Mouse (Mus musculus) gastrocnemius, postnatal 36 days (tissue): ENCODE measurements around the gene Supt4a. TPM values are rescaled to one million over a fixed set of nuclear protein-coding genes. Genes with fewer than 3 reads are reported as not detected.

Experiments
- DNase-seq, 2 experiments: peaks; one replicate each; pipeline ENCODE4 v3.0.0; 2022
- intact Hi-C: fragments of 180-260 bp; cut with DNase I; formaldehyde crosslinking; loops from one replicate; pipeline ENCODE4 v1.15.1; 2025
- total RNA-seq, 2 experiments: library from RNA; stranded (reverse); gene quantifications; 2 replicates each; pipeline ENCODE4 v1.2.3; 2021

Gene Supt4a
- total RNA-seq, 2 experiments from 2014 or later, result 26.8 to 37.6 TPM

DNA sequence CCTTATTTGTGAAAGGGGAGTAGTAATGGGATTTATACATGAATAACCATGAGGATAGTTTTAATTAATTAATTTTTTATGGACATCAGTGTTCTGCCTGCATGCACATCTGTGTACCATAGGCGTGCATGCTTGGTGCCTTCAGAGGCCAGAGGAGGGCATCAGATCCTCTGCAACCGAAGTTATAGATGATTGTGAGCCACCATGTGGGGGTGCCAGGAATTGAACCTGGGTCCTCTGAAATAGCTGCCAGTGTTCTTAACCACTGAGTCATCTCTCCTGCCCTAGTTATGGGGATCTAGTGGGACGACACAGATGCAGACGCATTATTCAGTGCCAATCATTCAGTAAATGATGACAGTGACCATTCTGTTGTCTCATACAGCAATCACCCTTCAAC, 14.5 kb upstream of the Supt4a start:
- DNase-seq, result no peak
- intact Hi-C loops, result no loop called here

DNA sequence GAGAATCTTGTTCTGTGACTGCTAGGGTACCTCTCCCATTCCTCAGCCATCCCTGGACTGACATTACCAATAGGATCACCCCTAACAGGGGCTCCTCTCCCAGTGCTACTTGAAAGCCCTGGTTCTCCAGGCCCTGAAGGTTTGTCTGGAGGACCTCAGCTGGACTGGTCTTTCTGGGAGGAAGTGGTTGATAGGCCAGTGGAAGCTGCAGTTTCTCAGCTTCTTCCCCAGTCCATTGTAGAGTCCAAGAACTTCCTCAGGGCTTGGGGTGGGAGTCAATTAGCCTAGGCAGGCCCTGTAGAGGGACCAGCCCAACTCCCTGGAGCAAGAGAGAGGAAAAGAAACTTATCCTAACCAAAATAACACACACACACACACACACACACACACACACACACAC, 11.8 kb upstream of the Supt4a start:
- DNase-seq, result no peak
- intact Hi-C loops, result no loop called here

DNA sequence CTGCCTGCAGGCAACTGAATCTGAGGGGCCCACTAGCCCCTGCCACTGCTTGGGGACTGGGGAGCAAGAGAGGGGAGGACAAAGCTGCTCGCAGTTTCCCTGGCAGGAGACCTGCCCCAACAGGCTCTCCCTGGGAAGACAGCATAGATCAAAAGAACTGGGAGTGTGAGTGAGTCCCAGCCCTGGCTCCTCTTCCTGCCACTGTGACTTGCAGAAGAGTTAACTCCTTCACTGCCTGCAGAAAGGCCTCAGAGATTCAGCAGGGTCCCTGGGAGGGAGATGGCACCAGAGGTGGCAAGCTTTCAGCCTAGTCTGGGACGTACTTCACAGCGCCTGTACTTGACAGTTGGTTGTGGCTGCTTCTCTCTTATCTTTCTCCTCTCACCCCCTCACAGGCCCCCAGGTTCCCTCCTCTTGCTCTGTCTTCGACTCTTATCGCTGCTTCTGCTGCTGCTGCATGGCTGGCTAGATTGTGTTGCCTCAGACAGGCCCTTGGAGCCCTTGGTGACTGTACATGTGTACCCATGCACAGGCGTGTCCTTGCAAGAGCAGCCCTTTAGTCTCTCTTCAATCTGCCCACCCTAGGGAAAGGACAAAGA, 11.3 kb upstream of the Supt4a start:
- DNase-seq, result no peak
- intact Hi-C loops, result no loop called here

DNA sequence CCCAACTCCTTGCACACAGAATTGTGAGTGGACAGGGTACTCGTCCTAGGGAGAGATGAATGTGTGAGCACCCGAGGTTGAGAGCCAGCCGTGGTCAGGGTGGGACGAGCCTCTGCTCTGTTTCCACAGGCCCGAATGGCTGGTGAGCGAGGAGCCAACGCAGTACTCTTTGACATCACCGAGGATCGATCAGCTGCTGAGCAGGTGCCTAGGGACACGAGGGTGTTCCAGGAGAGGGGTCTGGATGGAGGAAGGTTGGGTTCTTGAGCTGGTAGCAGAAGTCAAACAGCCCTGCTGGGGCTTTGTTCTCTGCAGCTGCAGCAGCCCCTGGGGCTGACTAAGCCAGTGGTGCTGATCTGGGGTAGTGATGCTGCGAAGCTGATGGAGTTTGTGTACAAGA, 10.3 kb upstream of the Supt4a start:
- intact Hi-C loops, result no loop called here
- no peak for DNase-seq

DNA sequence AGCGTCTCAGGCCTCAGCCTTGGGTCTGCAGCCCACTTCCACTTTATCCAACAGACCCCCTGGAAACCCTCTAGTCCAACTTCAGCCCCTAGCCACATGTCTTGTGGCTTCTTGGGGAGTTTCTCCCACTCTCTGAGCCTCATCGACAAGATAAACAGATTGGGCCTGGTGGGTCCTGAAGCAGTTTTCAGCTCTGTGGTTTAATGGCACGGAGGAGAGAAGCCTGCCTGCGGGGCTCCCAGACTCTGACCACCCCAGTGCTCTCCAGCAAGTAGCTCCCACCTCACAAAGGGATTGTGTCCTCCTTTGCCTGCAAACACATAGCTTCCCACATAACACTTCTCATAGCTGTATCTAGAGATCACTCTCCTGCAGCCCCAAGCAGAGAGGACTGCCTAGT, 9.9 kb upstream of the Supt4a start:
- DNase-seq, result no peak
- intact Hi-C loops, result no loop called here

DNA sequence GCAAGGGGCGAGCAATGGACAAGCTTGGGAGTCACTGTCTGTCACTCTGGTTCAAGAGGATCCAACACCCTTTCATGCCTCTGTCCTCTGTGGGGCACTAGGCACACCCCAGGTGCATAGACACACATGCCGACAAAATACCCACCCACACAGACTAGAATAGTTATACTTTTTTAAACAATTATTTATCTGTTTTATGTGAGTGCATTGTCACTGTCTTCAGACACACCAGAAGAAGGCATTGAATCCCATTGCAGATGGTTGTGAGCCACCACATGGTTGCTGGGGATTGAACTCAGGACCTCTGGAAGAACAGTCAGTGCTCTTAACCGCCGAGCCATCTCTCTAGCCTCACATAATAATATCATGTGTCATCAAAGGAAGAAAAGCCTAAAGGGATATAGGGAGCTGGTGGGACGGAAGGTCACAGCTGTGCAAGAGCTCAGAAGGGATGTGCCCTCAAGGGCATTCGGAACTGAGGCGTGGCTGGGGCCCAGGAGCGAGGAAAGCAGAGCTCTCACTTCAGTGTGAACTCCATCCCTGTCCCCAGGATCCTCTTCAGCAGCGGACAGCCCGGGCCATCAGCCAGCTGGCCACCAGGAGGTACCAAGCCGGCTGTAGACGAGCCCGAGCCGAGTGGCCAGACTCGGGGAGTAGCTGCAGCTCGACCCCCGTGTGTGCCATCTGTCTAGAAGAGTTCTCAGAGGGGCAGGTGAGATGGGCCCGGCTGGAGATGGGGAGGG, 8.3 kb upstream of the Supt4a start:
- intact Hi-C loops, result no loop called here
- no peak for DNase-seq

DNA sequence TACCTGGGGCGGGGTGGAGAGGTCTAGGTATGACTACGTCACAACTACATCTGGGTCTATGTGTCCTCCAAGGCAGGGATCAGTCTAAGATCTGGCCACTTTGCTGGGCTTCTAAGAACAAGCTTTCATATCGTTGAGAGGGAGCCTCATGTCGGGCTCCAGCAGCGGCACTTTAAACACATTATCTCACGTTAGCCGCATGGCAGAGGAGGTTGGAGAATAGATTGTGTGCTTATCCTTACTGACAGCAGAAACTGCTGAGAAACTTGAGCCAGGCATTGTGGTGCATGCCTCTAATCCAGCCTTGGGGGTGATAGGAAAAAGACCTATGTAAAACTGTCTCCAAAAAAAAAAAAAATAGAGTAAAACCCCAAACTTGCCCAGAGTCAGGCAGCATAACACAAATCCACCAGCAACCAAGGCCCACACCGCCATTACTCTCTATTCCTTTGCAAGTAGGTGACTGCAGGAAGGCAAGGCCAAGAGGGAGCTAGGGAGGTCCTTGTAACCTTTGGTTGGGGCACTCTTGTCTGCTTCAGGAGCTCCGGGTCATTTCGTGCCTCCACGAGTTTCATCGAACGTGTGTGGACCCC, 7.7 kb upstream of the Supt4a start:
- intact Hi-C loops, result no loop called here
- DNase-seq, result no peak

DNA sequence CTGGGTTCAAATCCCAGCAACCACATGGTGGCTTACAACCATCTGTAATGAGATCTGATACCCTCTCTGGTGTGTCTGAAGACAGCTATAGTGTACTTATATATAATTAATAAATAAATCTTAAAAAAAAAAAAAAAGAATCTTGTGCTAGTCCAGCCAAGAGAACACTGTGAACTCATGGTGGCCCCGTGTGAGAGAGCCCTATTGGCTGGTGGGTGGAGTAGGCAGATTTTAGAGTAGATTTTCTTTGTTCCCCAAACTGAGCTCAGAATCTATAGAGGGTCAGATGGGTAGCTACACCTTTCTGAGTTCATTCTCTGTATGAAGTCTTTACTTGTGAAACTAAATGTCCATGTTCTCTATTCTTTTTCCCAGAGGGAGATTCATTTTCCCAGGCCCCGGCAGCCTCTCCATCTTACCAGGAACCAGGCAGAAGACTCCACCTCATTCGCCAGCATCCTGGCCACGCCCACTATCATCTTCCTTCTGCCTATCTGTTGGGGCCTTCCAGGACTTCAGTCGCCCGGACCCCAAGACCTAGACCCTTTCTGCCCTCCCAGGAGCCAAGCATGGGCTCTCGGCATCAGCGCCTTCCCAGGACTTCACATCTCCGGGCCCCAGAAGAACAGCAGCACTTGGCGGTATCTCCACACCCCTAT, 6.6 kb upstream of the Supt4a start:
- intact Hi-C loops, result no loop called here
- no peak for DNase-seq

DNA sequence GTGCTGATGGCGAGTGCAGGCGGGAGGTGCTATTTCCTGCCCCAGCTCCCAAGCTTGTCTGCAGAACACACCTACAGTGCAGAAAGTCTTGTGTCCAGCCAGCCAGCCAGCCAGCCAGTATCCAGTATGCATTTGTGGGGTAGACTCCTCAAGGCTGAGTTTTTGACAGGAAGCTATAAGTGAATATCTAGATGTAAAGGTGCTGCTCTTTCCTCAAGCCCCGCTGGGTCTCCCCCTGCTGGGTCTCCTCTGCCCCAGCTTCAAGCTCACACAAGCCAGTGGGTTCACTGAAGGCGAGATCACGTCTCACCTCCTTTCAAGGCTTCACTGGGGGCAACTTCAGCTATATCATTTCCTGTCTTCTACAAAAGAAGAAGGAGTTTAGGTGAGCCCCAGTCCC, 3.0 kb upstream of the Supt4a start:
- DNase-seq, result no peak
- intact Hi-C loops, result no loop called here

DNA sequence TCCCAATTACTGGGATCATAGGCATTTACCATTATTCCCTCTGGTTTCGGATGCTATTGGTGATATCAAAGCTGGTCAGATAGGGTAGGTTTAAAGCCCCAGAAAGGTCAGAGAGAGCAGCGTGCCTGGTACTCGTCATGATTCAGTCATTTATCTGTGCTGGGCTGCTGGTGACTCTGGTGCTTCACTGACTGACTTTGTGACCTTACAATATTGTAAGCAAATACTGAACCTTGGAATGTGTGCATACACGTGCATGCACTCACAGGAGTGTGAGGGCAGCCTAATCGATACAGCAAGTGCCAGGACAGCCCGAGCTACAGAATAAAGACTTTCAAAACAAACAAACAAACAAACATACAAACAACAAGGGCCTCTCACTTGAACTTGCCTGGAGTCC, 1.7 kb upstream of the Supt4a start:
- intact Hi-C loops, result loop anchor here (5.0 kb wide), 1 partner anchor 143 kb away; the partner anchor contains the start of gene Mtmr4
- DNase-seq, result no peak

DNA sequence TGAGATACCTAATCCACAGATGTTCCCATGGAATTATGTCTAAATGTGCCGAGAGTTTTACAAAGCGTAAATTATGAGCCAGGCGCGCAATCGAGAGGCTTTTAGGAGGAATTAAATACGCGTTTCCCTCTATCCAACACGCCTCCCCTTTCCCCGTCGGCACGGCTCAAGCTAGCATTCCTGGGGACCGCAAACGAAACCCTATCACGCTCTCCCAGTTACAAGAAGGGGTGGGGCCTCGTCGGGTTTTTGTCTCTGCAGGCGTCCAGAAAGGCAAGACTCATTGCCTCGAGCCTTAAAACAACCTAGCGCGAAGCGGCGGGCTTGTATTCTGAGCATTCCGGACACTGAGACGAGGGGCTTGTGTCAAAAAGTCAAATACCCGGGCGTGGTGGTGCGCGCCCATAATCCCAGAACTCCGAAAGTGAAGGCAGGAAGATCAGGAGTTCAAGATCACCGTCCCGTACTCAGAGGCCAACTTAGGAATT, 661 bp upstream of the Supt4a start:
- intact Hi-C loops, result loop anchor here (5.0 kb wide), 1 partner anchor 144 kb away; the partner anchor contains the start of gene Mtmr4
- DNase-seq, result peak in 1 of 2 experiments; percentile 49

DNA sequence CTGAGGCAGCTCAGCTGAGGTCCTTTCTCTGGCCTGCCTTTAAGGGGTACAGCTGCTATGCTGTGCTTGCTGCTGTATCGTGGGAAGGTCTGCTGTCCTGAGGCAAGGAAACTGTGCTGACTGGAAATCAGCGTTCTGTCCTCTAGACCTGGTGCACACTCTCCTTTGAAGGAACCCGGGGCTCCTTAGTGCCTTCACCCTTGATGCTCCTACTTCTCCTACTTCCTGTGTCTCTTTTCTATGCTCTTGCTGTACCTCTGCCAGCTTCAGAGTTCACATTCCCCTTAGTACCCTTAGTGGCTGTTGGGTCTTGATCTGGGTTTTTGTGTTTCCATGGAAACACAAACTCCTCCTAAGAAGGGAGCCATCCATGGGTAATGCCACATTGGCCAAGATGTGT, 6.3 kb downstream of the Supt4a start:
- intact Hi-C loops, result no loop called here
- no peak for DNase-seq

DNA sequence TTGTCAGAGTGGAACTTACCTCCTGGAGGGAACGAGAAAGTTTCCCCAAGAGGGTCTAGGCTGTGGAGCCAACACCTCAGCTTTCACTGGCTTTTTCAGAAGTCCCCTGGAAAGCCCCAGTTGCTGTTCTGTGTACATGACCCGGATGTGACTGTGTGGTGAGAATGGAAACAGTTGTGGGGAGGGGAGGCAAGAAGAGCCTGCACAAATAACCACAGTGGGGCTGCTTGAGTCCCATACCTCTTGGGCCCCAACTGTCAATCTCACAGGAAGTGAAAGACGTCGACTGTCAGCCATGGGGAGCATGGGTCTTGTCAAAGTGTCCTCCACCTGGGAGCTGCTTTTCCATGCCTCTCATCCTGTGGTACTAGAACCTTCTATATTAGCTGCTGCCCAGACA, 7.6 kb downstream of the Supt4a start:
- intact Hi-C loops, result no loop called here
- no peak for DNase-seq

DNA sequence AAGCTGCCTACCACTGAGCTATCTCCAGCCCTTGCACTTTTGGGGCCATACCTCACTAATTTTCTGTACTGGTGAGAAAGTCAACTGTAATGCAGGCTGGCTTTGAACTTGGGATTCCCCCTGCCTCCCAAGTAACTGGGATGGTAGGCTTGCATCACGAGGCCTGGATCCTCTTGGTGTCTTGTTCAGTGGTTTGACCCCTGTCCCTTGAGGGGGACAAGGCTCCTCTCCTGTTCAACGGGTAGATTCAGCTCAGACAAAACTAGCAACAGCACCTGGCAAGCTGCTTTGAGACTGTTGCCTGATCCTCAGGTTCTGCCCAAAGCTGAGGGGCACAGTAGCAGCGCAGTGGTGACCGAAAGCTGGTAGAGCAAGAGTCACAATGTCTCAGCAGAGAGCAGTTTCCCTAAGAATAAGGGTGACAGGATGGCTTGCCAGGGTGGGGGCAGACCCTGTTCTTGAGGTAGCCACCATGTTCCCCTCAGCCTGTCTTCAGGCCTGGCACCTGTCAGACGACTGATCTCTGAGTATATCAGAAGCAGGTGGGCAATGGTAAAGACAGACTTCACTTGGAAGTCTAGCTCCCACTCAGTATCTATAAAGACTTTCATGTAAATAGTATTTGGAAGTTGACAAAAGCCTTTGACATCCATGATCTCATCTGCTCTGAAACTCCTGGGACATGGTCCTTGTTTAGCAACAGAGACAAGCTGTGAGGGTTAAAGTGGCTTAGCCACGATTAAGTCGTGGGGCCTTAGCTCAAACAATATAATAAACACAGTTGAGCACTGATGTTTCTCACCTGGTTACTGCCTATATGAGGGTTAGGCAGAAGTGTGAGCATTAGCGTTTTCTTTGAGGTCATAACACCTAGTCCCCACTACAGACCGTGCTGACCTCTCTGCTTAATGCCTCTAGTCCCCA, 8.5 kb downstream of the Supt4a start:
- no peak for DNase-seq
- intact Hi-C loops, result no loop called here

DNA sequence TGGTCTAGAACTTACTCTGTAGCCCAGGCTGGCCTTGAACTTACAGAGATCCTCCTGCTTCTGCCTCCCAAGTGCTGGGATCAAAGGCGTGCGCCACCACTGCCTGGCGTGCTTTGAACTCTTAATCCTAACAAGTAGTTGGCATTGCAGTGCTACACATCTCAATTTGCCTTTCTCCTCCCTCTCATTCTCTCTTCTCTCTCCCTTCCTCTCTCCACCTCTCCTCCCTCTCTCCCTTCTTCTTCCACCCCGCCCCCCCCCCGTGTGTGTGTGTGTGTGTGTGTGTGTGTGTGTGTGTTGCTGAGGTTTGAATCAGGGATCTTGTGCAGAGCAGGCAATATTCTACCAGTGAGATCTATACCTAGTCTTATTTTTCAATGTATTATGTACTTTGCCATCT, 10.0 kb downstream of the Supt4a start:
- intact Hi-C loops, result no loop called here
- no peak for DNase-seq

DNA sequence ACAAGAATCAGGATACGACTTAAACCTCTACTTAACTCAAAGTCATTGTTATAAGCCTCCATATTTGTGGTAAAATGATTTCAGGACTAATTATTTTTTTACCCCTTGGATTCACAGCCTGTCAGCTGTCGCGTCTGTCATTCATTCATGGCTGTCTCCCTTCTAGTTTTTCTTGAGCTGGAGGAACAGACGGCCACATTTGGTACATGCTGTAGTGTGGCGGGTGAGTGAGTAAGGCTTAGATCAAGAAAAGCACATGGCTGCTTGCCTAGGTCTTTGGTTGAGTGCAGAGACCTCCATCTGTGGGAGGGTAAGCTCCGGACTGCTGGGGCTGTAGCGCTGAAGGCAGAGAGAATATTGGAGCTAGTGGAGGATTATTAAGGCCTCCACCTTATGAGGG, 10.4 kb downstream of the Supt4a start:
- intact Hi-C loops, result no loop called here

DNA sequence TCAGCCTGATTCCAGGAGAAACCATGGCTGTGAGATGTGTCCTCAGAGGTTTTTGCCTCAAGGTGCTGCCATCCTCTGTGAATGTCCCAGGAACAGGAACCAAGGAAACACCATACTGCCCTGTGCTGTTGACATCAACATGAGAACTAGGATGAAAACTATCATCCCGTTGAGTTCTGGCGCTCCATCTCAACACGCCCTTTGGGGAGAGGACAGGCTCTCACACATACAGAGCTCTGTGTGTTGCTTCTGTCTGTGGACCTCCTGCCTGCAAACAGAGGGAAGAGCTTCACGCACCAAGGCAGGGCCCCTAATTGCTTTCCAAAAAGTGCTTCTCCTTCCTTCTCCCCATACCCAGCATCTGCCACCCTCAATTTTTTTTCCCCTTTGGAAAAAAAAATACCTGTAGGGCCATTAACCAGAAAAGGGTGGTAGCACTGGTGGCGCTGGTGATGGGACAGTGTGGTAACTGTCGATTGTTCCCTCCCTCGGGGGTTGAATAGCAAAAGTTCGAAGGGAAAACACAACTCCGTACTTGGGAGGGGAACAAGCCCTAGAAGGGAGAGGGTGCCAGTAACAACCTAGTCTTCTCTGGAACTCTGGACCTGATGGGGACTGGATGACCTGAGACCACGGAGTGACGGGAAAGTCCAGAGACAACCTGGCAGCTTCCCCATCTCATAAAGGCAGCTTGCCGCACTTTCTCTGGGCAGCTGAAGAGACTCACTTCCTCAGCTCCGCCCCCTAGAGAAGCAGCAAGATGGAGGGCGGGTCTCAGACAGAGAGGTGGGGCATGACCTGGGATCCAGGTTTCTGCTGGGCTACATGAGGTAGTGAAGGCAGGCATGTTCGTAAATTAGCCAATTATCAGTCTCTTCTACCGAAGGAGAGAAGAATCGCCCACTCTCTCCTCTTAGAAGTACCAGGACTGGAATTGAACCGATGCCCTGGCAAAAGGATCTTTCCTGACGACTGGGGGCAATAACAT, 11.1 kb downstream of the Supt4a start:
- DNase-seq, result no peak
- intact Hi-C loops, result no loop called here

More for the DNA sequence above, 10.4 kb downstream of the Supt4a start:
- DNase-seq, result no peak

DNA sequence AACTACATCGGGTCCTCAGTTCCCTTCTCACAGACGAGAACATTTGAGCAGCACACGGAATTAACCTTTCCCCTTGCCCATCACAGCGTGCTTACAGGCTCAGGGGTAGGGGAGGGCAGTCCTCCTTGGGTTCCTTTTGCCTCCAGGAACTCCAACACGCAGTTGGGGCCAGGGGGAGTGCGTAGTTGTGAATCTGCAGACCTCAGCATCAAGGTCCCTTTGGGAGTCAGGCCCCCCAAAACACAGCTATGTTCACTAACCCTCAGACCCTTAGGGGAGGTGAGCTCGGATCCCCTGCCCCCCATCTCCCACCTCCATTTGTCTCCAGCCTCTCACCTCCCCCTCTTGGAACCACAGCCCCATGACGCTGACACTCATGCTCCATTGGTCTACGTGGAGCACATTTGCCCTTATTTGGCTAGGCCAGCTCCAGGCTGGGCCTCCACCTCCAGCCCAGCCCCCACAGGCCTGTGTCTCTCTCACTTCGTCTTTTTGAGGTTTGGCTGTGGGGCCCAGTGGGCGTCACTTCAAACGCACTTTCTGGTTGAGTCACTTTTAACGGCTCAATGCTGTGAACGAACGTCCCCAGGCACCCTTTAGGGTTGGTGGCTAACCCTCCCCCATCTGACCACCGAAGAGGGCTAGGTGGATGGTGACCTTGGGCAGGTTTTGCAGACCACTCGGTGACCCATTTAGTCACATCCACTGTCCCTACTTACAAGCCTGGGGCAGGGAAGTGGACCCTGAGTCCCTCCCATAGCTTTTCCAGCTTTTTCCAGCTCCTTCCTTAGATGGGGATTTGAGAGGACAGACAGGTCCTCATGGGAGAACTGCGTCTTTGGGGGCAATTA, 12.1 kb downstream of the Supt4a start:
- intact Hi-C loops, result no loop called here
- no peak for DNase-seq
